Mouse (Mus musculus) heart, adult 11 months (tissue): ENCODE data around the gene Sult2a5.

ENCODE experiments used
- DNase-seq: peaks from one replicate; pipeline ENCODE4 v3.0.0; 2022

Sult2a5 gene

GRCm38 (mm10) chr7:13623667-13624066 lies at the start of gene Sult2a5:
Gene Sult2a5 (plus strand): TSS chr7:13623967.
- no peak for DNase-seq
